Mouse (Mus musculus) bone marrow macrophage, adult 2 months (primary cell): ENCODE data around the gene Aars2. TPM values are rescaled to one million over a fixed set of nuclear protein-coding genes. Genes with fewer than 3 reads are reported as not detected.

Source experiments
- H3K27ac ChIP-seq: 2 replicates; pipeline ENCODE4 v1.5.1; 2012; ENCODE audit warnings: low read depth, low read length; ENCODE audit not compliant: insufficient read depth
- H3K4me1 ChIP-seq: 2 replicates; pipeline ENCODE4 v1.6.1; 2012; ENCODE audit warnings: low read length; ENCODE audit not compliant: control insufficient read depth, insufficient read depth
- H3K4me3 ChIP-seq: 2 replicates; pipeline ENCODE4 v1.5.1; 2012; ENCODE audit warnings: mild to moderate bottlenecking, low read length, moderate library complexity; ENCODE audit not compliant: insufficient read depth
- CTCF ChIP-seq: IDR thresholded peaks from 2 replicates; pipeline ENCODE4 v1.5.1; 2012; ENCODE audit warnings: low read depth, mild to moderate bottlenecking, low read length, moderate library complexity
- POLR2A ChIP-seq: IDR thresholded peaks from 2 replicates; pipeline ENCODE4 v1.6.1; 2012; ENCODE audit warnings: mild to moderate bottlenecking, low read depth, low read length, borderline replicate concordance
- polyA plus RNA-seq: library from polyadenylated mRNA; stranded (reverse); fragments of >200 nt; gene quantifications from 2 replicates; pipeline ENCODE4 v1.2.4, GENCODE M21; 2012; ENCODE audit not compliant: missing spikeins, insufficient read depth, insufficient read length

Aars2 gene
- polyA plus RNA-seq, 1 experiment: 4.8 TPM

DNA sequence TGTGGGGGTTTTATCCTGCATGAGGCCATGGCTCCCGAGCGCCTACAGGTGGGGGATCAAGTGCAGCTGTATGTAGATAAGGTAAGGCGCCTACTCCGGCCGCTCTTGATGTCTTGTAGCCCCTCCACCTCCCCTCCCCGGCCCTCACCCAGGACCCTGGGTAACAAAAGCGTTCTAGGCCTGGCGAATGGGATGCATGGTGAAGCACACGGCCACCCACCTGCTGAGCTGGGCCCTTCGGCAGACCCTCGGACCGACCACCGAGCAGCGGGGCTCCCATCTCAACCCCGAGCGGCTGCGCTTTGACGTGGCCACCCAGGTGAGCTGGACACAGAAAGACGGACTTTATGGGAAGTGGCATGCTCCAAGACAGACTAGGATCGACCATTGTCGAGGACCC, 10.5 kb downstream of the Aars2 start:
- Histone ChIP-seq H3K27ac (no peak overlapping the region), H3K4me3 (no peak overlapping the region), H3K4me1 (no peaks in the 10 kb centered on the region)
- no peak for TF ChIP-seq CTCF
- TF ChIP-seq POLR2A: no peak

- Histone ChIP-seq H3K27ac (no peak overlapping the region), H3K4me3 (no peak overlapping the region), H3K4me1 (no peaks in the 10 kb centered on the region)
- TF ChIP-seq CTCF (no peak), POLR2A (no peak)
These were observed 11.0 kb downstream of the Aars2 start for GRCm38 (mm10) chr17:45517549-45518215.

- no peak for TF ChIP-seq CTCF
- no peak for TF ChIP-seq POLR2A
- Histone ChIP-seq H3K27ac (no peak overlapping the region), H3K4me3 (no peak overlapping the region), H3K4me1 (no peaks in the 10 kb centered on the region)
These were observed 12.3 kb downstream of the Aars2 start for GRCm38 (mm10) chr17:45518766-45519475.

DNA sequence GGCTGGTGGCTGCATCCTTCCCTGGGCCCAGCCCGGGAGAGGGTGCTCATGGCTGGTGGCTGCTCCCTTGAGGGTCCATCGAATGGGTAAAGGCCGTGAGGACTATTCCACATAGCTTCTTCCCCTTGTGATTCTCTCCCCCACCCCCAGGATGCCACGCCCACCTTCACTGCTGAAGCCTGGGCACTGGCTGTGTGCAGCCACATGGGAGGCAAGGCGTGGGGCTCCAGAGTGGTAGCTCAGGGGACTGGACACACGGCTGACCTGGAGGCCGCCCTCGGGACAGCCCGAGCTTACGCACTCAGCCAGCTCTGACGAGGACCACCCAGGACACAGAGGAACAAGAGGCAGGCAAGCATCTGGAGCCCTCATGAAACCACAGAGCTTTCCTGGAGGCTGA, 13.5 kb downstream of the Aars2 start:
- Histone ChIP-seq H3K27ac (no peak overlapping the region), H3K4me1 (no peaks in the 10 kb centered on the region), H3K4me3 (no peak overlapping the region)
- no peak for TF ChIP-seq CTCF
- no peak for TF ChIP-seq POLR2A

DNA sequence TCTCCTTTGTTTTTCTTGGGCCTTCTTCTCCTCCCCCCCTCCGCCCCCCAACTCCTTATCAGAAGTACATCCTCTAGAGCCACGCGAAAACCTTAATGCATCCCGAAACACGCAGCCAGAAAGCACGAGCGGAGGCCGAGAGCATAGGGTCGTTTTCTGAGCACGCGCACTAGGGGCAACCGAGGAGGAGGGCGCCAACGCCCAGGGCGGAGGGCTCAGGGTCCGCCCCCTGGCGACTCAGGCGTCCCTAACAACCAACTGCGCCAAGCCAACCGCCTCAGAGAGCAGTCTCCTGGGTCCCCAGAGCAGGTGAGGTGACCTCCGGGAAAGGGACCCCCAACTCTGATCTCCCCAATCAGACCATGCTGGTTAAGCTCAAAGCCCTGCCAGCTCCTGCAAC, 16.6 kb downstream of the Aars2 start, which contains the start of gene Tcte1:
Gene Tcte1, plus strand, starts transcription at position 172 of the 400 bp plus-strand sequence.
- TF ChIP-seq POLR2A (no peak), CTCF (no peak)
- Histone ChIP-seq H3K4me3 (no peak within 1 kb of the TSS), H3K4me1 (no peaks in the 10 kb centered on the region), H3K27ac (no peak within 1 kb of the TSS)

GRCm38 (mm10) chr17:45524961-45525360, 18.3 kb downstream of the Aars2 start:
- Histone ChIP-seq H3K4me3 (no peak overlapping the region), H3K4me1 (no peaks in the 10 kb centered on the region), H3K27ac (no peak overlapping the region)
- TF ChIP-seq POLR2A (no peak), CTCF (no peak)

DNA sequence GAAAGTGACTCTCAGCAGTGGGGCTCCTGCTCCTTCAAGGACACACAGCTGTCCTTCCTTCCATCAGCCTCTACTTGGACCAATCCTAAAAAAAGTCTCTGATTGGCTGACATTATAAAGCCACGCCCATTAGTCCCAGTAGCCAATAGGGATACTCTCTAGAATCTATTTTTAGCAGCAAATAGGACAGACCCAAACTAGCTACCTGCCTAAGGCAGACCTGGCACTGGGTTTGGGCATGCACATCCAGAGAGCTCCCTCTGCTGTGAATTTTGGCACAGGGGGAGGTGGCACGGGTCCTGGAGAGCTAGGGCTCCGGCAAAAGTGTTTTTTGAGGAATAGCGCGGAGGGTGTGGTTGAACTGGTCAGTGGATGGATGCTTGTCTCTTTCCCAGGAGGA, 19.9 kb downstream of the Aars2 start:
- Histone ChIP-seq H3K27ac (no peak overlapping the region), H3K4me3 (no peak overlapping the region), H3K4me1 (no peaks in the 10 kb centered on the region)
- no peak for TF ChIP-seq POLR2A
- no peak for TF ChIP-seq CTCF

DNA sequence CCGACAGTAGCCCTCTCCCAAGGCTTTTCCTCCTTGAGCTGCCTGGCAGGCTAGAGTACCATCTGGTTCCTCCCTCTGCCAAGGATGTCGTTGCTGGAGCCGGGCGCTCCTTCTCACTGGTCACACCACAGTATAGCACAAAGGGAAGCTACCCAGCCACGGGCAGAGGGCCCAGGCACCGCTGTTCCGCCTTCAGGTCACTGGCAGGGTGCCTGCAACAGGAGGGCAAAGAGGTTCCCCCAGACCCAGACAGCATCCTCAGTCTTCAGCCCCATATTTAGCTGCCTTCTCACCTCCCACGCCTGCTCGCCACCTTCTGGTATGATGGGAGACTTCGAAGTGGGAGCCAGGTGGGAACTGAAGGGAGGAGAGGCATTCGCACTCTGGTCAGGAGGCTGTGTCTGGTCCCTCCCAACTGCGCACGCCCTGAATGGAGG, 23.7 kb downstream of the Aars2 start:
- Histone ChIP-seq H3K27ac (no peak overlapping the region), H3K4me1 (no peaks in the 10 kb centered on the region), H3K4me3 (no peak overlapping the region)
- TF ChIP-seq POLR2A (no peak), CTCF (no peak)

DNA sequence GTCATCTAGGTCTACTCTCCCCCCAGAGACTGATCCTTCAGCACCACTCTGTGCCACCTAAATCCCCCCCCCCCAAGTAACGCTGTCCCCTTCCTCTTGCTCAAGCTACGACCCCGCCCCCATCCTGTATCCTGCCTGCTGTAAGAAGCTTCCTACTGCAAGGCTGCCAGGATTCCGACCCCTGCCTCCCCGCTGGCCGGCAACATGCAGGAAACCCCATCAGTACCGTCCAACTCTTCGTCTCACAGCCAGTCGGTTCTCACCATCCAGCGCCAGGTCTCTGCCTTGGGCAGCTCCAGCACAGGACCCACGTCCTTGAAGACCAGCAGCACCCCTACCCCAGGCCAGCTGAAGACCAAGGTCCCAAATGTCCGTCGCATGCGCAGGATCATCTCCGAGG, 26.3 kb downstream of the Aars2 start:
- Histone ChIP-seq H3K4me3 (no peak overlapping the region), H3K4me1 (no peaks in the 10 kb centered on the region), H3K27ac (no peak overlapping the region)
- TF ChIP-seq CTCF (no peak), POLR2A (no peak)

- TF ChIP-seq CTCF: no peak
- Histone ChIP-seq H3K4me3 (no peak overlapping the region), H3K27ac (no peak overlapping the region), H3K4me1 (no peaks in the 10 kb centered on the region)
These were observed 29.6 kb downstream of the Aars2 start for GRCm38 (mm10) chr17:45536264-45536663.

DNA sequence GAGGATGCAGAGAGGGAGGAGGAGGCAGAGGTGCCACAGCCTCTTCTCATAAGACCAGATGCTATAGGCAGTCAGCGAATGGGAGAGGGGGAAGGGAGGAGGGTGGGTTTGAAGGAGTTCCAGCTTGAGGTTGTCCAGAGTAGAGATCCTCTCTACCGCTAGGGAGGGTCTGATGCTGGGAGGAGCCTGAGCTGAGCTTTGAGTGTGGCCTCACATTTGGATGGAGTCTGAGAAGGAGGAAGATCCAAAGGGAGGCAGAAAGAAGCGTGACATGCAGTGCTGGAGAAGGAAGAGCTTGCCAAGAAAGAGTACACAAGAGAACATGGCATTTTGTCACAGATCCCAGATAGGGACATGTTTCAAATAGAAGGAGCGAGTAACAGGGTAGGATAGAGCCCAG, 31.8 kb downstream of the Aars2 start:
- TF ChIP-seq POLR2A (no peak), CTCF (no peak)
- H3K4me1 ChIP-seq: no peaks in the 10 kb centered on the region
- H3K4me3 ChIP-seq: no peak overlapping the region
- no peak overlapping the region for H3K27ac ChIP-seq
